Mouse (Mus musculus) ES-Bruce4 (cell line): ENCODE measurements at regions not wholly inside any gene's neighbourhood (a gene's known extent, or its start where the extent isn't known, plus 50 kb on each side); places are given as distances from the start of the nearest gene placed in this dataset.
A peak's percentile ranks its signal among the peaks of the same experiment; 100 is the strongest.

Experiments used
- H3K27ac ChIP-seq: 2 replicates; pipeline ENCODE4 v1.5.1; 2012; ENCODE audit warnings: low read length, inconsistent platforms; ENCODE audit not compliant: insufficient read depth
- H3K27me3 ChIP-seq: 2 replicates; pipeline ENCODE4 v1.6.1; 2012; ENCODE audit warnings: mild to moderate bottlenecking, low read length, inconsistent platforms; ENCODE audit not compliant: control insufficient read depth, poor library complexity, insufficient read depth, severe bottlenecking
- H3K36me3 ChIP-seq: 2 replicates; pipeline ENCODE4 v1.6.1; 2012; ENCODE audit warnings: inconsistent platforms, mild to moderate bottlenecking, low read length, moderate library complexity; ENCODE audit not compliant: control insufficient read depth, poor library complexity, insufficient read depth, severe bottlenecking
- H3K4me1 ChIP-seq: one replicate; pipeline ENCODE4 v1.8.1; 2011; ENCODE audit warnings: low read length; ENCODE audit not compliant: control insufficient read depth, insufficient read depth
- H3K4me3 ChIP-seq: 2 replicates; pipeline ENCODE4 v1.5.1; 2011; ENCODE audit warnings: low read depth, mild to moderate bottlenecking, low read length
- H3K9ac ChIP-seq: 2 replicates; pipeline ENCODE4 v1.6.1; 2012; ENCODE audit warnings: low read depth, mild to moderate bottlenecking, inconsistent platforms; ENCODE audit not compliant: poor library complexity, severe bottlenecking
- H3K9me3 ChIP-seq: replicated peaks from 2 replicates; pipeline ENCODE4 v1.6.1; 2012; ENCODE audit warnings: mild to moderate bottlenecking, low read length, inconsistent platforms; ENCODE audit not compliant: control insufficient read depth, poor library complexity, insufficient read depth, severe bottlenecking
- CTCF ChIP-seq: IDR thresholded peaks from one replicate; pipeline ENCODE4 v1.8.1; 2011; ENCODE audit warnings: low read depth, low read length
- EP300 ChIP-seq: IDR thresholded peaks from 2 replicates; pipeline ENCODE4 v1.6.1; 2011; ENCODE audit warnings: low read depth, low read length; ENCODE audit not compliant: insufficient read depth
- POLR2A ChIP-seq: IDR thresholded peaks from one replicate; pipeline ENCODE4 v1.8.1; 2011; ENCODE audit warnings: low read length; ENCODE audit not compliant: insufficient read depth

- Histone ChIP-seq H3K4me1 (no peaks in the 10 kb centered on the region), H3K9me3 (no peaks in the 10 kb centered on the region), H3K36me3 (no peaks in the 10 kb centered on the region), H3K4me3 (no peak overlapping the region), H3K27me3 (no peaks in the 10 kb centered on the region; the same call in 1 of the 2 replicates), H3K27ac (no peak overlapping the region), H3K9ac (no peak overlapping the region)
- TF ChIP-seq EP300: no peak
- TF ChIP-seq CTCF: no peak
- no peak for TF ChIP-seq POLR2A
Measured at GRCm38 (mm10) chr4:105939636-105940199, 150.0 kb downstream of the Gm12728 start.

- Histone ChIP-seq H3K27ac (no peak overlapping the region), H3K4me3 (no peak overlapping the region), H3K36me3 (no peaks in the 10 kb centered on the region), H3K9me3 (no peaks in the 10 kb centered on the region), H3K4me1 (no peaks in the 10 kb centered on the region), H3K9ac (no peak overlapping the region), H3K27me3 (no peaks in the 10 kb centered on the region; the same call in 1 of the 2 replicates)
- no peak for TF ChIP-seq CTCF
- TF ChIP-seq POLR2A: no peak
- no peak for TF ChIP-seq EP300
Measured at GRCm38 (mm10) chr4:105940891-105941290, 151.2 kb downstream of the Gm12728 start.

- H3K27me3 ChIP-seq: no peaks in the 10 kb centered on the region
- H3K9me3 ChIP-seq: no peaks in the 10 kb centered on the region
- peak; percentile 56 for TF ChIP-seq CTCF
- no peak for TF ChIP-seq POLR2A
- TF ChIP-seq EP300: no peak
- H3K36me3 ChIP-seq: no peaks in the 10 kb centered on the region
- H3K4me1 ChIP-seq: no peaks in the 10 kb centered on the region
- H3K27ac ChIP-seq: no peak overlapping the region
- H3K4me3 ChIP-seq: no peak overlapping the region
- no peak overlapping the region for H3K9ac ChIP-seq
Measured at GRCm38 (mm10) chr4:105941785-105942184, 152.1 kb downstream of the Gm12728 start.

- TF ChIP-seq EP300 (no peak), POLR2A (no peak), CTCF (no peak)
- no peaks in the 10 kb centered on the region for H3K36me3 ChIP-seq
- H3K9ac ChIP-seq: no peak overlapping the region
- H3K9me3 ChIP-seq: no peaks in the 10 kb centered on the region
- no peak overlapping the region for H3K27ac ChIP-seq
- H3K27me3 ChIP-seq: no peaks in the 10 kb centered on the region
- H3K4me1 ChIP-seq: no peaks in the 10 kb centered on the region
- H3K4me3 ChIP-seq: no peak overlapping the region
Measured at GRCm38 (mm10) chr4:105944962-105945361, 155.3 kb downstream of the Gm12728 start.

GRCm38 (mm10) chr4:105945921-105946320, 156.3 kb downstream of the Gm12728 start:
- Histone ChIP-seq H3K27me3 (no peaks in the 10 kb centered on the region), H3K4me1 (no peaks in the 10 kb centered on the region), H3K9me3 (no peaks in the 10 kb centered on the region), H3K27ac (no peak overlapping the region), H3K9ac (no peak overlapping the region), H3K36me3 (no peaks in the 10 kb centered on the region), H3K4me3 (no peak overlapping the region)
- no peak for TF ChIP-seq EP300
- TF ChIP-seq POLR2A: no peak
- no peak for TF ChIP-seq CTCF

GRCm38 (mm10) chr4:105948326-105948725, 158.7 kb downstream of the Gm12728 start:
- no peaks in the 10 kb centered on the region for H3K4me1 ChIP-seq
- no peak overlapping the region for H3K4me3 ChIP-seq
- H3K9ac ChIP-seq: no peak overlapping the region
- no peaks in the 10 kb centered on the region for H3K9me3 ChIP-seq
- H3K27me3 ChIP-seq: no peaks in the 10 kb centered on the region
- no peak for TF ChIP-seq EP300
- H3K27ac ChIP-seq: no peak overlapping the region
- H3K36me3 ChIP-seq: no peaks in the 10 kb centered on the region
